Mouse (Mus musculus): ENCODE measurements around the gene Tmem185b. TPM values are rescaled to one million over a fixed set of nuclear protein-coding genes. Genes with fewer than 3 reads are reported as not detected.

Tmem185b gene
- polyA plus RNA-seq, 1 experiment from 2014 or later: 23.8 TPM

- Histone ChIP-seq H3K9me3 (no peaks in the 10 kb centered on the region), H3K27me3 (peaks cover 4% of the 10 kb centered on the region; the same call in 1 of the 2 replicates), H3K36me3 (peaks cover 12% of the 10 kb centered on the region; the same call in 1 of the 2 replicates), H3K9ac (peak within 1 kb of the TSS; percentile 81), H3K4me2 (peak within 1 kb of the TSS; percentile 81), H3K4me1 (peaks cover 21% of the 10 kb centered on the region), H3K4me3 (peak within 1 kb of the TSS; percentile 80), H3K27ac (peak within 1 kb of the TSS; percentile 55)
- under 1% methylated on average over 57 of the region's 57 CpGs for WGBS
- peak; percentile 95 for ATAC-seq (ENCODE audit: insufficient number of reproducible peaks, insufficient read depth, low FRiP score, low TSS enrichment, low read depth)
Measured at GRCm38 (mm10) chr1:119504260-119505062, 21.5 kb upstream of the Tmem185b start, which contains the start of gene Ralb. Ralb (minus strand) TSS chr1:119504794.

DNA sequence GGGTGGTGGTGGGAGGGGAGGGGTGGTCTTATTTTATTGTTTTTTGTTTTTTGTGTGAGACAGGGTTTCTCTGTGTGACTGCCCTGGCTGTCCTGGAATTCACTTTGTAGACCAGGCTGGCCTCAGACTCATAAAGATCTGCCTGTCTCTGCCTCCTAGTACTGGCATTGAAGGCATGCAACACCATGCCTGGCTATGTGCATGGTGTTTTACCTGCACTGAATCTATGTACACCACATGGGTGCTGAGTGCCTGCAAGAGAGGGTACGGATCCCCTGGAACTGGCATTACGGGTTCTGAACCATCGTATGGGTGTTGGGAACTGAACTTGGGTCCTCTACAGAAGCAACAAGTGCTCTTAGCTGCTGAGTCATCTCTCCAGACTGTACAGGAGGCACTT, 20.0 kb upstream of the Tmem185b start:
- peaks cover 28% of the 10 kb centered on the region for H3K4me1 ChIP-seq
- H3K36me3 ChIP-seq: peaks cover 5% of the 10 kb centered on the region; the same call in 1 of the 2 replicates
- H3K27ac ChIP-seq: no peak overlapping the region
- H3K4me2 ChIP-seq: no peak overlapping the region
- 89% methylated on average over 3 of the region's 3 CpGs for WGBS
- no peaks in the 10 kb centered on the region for H3K9me3 ChIP-seq
- H3K9ac ChIP-seq: no peak overlapping the region
- no peak overlapping the region for H3K4me3 ChIP-seq
- ATAC-seq (ENCODE audit: insufficient number of reproducible peaks, insufficient read depth, low FRiP score, low TSS enrichment, low read depth): no peak
- H3K27me3 ChIP-seq: peaks cover 4% of the 10 kb centered on the region; the same call in 1 of the 2 replicates

- Histone ChIP-seq H3K4me1 (peaks cover 16% of the 10 kb centered on the region), H3K36me3 (no peaks in the 10 kb centered on the region), H3K27ac (0 out of 2 replicates have a peak overlapping the region, but pooled peaks have one; percentile 4), H3K27me3 (peaks cover 4% of the 10 kb centered on the region; the same call in 1 of the 2 replicates), H3K9me3 (no peaks in the 10 kb centered on the region), H3K9ac (no peak overlapping the region), H3K4me3 (no peak overlapping the region), H3K4me2 (no peak overlapping the region)
- no peak for ATAC-seq (ENCODE audit: insufficient number of reproducible peaks, insufficient read depth, low FRiP score, low TSS enrichment, low read depth)
- WGBS: 44% methylated on average over 4 of the region's 4 CpGs
Measured at GRCm38 (mm10) chr1:119508548-119508947, 17.4 kb upstream of the Tmem185b start.

GRCm38 (mm10) chr1:119509474-119509873, 16.5 kb upstream of the Tmem185b start:
- ATAC-seq (ENCODE audit: insufficient number of reproducible peaks, insufficient read depth, low FRiP score, low TSS enrichment, low read depth): no peak
- no peak overlapping the region for H3K9ac ChIP-seq
- H3K4me3 ChIP-seq: no peak overlapping the region
- peaks cover 4% of the 10 kb centered on the region; the same call in 1 of the 2 replicates for H3K27me3 ChIP-seq
- H3K36me3 ChIP-seq: no peaks in the 10 kb centered on the region
- H3K4me1 ChIP-seq: peaks cover 13% of the 10 kb centered on the region
- no peaks in the 10 kb centered on the region for H3K9me3 ChIP-seq
- 75% methylated on average over 7 of the region's 7 CpGs for WGBS
- H3K27ac ChIP-seq: no peak overlapping the region
- H3K4me2 ChIP-seq: no peak overlapping the region

- Histone ChIP-seq H3K27ac (no peak overlapping the region), H3K36me3 (no peaks in the 10 kb centered on the region), H3K4me1 (peaks cover 7% of the 10 kb centered on the region; the same call in 1 of the 2 replicates), H3K27me3 (peaks cover 4% of the 10 kb centered on the region; the same call in 1 of the 2 replicates), H3K9ac (no peak overlapping the region), H3K4me2 (no peak overlapping the region), H3K4me3 (no peak overlapping the region), H3K9me3 (no peaks in the 10 kb centered on the region)
- no peak for ATAC-seq (ENCODE audit: insufficient number of reproducible peaks, insufficient read depth, low FRiP score, low TSS enrichment, low read depth)
- WGBS: 63% methylated on average over 9 of the region's 9 CpGs
Measured at GRCm38 (mm10) chr1:119510409-119510808, 15.6 kb upstream of the Tmem185b start.

- H3K4me2 ChIP-seq: no peak overlapping the region
- no peak overlapping the region for H3K4me3 ChIP-seq
- H3K9ac ChIP-seq: no peak overlapping the region
- H3K4me1 ChIP-seq: peaks cover 7% of the 10 kb centered on the region; the same call in 1 of the 2 replicates
- no peaks in the 10 kb centered on the region for H3K9me3 ChIP-seq
- no peak for ATAC-seq (ENCODE audit: insufficient number of reproducible peaks, insufficient read depth, low FRiP score, low TSS enrichment, low read depth)
- WGBS: 61% methylated on average over 8 of the region's 8 CpGs
- peaks cover 4% of the 10 kb centered on the region; the same call in 1 of the 2 replicates for H3K27me3 ChIP-seq
- H3K36me3 ChIP-seq: no peaks in the 10 kb centered on the region
- no peak overlapping the region for H3K27ac ChIP-seq
Measured at GRCm38 (mm10) chr1:119510857-119511256, 15.1 kb upstream of the Tmem185b start.

GRCm38 (mm10) chr1:119518060-119518459, 7.9 kb upstream of the Tmem185b start:
- Histone ChIP-seq H3K4me3 (no peak overlapping the region), H3K9me3 (no peaks in the 10 kb centered on the region), H3K27ac (no peak overlapping the region), H3K27me3 (no peaks in the 10 kb centered on the region), H3K4me1 (peaks cover 3% of the 10 kb centered on the region; the same call in 1 of the 2 replicates), H3K4me2 (no peak overlapping the region), H3K36me3 (no peaks in the 10 kb centered on the region), H3K9ac (no peak overlapping the region)
- WGBS: 73% methylated on average over 7 of the region's 7 CpGs
- no peak for ATAC-seq (ENCODE audit: insufficient number of reproducible peaks, insufficient read depth, low FRiP score, low TSS enrichment, low read depth)

DNA sequence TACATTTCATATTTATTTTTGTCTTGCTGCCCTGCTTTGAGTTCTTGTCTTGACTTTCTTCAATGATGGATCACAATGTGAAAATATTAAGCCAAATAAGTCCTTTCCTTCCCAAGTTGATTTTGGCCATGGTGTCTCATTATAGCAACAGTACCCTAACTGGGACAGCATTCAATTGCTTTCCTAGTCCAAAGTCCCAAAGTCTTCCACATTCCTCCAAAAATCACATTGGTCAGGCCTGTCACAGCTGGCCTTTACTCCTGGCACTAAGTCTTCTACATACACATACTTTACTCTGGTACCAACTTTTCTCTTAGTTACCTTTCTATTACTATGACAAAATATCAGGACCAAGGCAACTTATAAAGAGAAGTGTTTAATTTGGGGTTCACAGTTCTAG, 7.2 kb upstream of the Tmem185b start:
- ATAC-seq (ENCODE audit: insufficient number of reproducible peaks, insufficient read depth, low FRiP score, low TSS enrichment, low read depth): no peak
- Histone ChIP-seq H3K9me3 (no peaks in the 10 kb centered on the region), H3K4me2 (no peak overlapping the region), H3K27me3 (no peaks in the 10 kb centered on the region), H3K4me1 (peaks cover 3% of the 10 kb centered on the region; the same call in 1 of the 2 replicates), H3K9ac (no peak overlapping the region), H3K36me3 (no peaks in the 10 kb centered on the region), H3K4me3 (no peak overlapping the region), H3K27ac (no peak overlapping the region)

DNA sequence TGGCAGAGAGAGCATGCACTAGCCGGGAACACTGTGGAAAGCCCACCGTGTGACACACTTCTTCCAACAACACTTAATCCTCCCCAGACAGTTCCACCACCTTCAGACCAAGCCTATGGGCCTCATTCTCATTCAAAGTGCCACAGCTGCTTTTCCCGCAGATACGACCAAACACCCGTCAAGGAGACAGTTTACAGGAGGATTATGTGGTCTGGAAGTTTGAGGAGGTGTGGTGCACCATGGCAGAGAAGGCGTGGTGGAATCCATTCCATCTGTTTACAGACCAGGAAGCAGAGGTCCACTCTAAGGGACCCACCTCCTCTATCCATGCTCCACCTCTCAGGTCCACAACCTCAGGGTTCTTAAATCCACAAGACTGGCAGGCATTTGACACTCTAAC, 6.7 kb upstream of the Tmem185b start:
- no peak overlapping the region for H3K27ac ChIP-seq
- no peaks in the 10 kb centered on the region for H3K9me3 ChIP-seq
- H3K27me3 ChIP-seq: no peaks in the 10 kb centered on the region
- no peak overlapping the region for H3K9ac ChIP-seq
- ATAC-seq (ENCODE audit: insufficient number of reproducible peaks, insufficient read depth, low FRiP score, low TSS enrichment, low read depth): no peak
- H3K36me3 ChIP-seq: no peaks in the 10 kb centered on the region
- no peak overlapping the region for H3K4me2 ChIP-seq
- no peak overlapping the region for H3K4me3 ChIP-seq
- peaks cover 3% of the 10 kb centered on the region; the same call in 1 of the 2 replicates for H3K4me1 ChIP-seq
- 74% methylated on average over 6 of the region's 6 CpGs for WGBS

DNA sequence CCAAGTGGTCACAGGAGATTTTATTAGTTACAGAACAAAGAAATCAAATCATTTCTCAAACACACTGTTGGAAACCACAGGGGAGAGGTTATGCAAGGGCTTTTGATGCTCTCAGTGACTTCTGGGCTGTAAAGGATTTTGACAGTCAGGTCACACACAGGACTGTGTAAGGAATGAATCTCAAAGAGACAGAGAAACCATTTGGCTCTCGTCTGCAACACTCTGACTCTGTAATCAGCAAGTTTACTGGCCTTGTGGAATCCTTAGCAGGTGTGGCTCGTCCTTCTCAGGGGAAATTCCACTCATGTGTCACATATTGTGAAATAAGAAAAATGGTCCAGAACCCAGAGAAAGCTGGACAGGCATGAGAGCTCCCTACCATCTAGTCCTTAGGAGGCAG, 4.9 kb upstream of the Tmem185b start:
- WGBS: 60% methylated on average over 2 of the region's 2 CpGs
- H3K27ac ChIP-seq: no peak overlapping the region
- no peaks in the 10 kb centered on the region for H3K36me3 ChIP-seq
- H3K4me1 ChIP-seq: peaks cover 14% of the 10 kb centered on the region
- no peak overlapping the region for H3K9ac ChIP-seq
- ATAC-seq (ENCODE audit: insufficient number of reproducible peaks, insufficient read depth, low FRiP score, low TSS enrichment, low read depth): no peak
- no peak overlapping the region for H3K4me3 ChIP-seq
- H3K27me3 ChIP-seq: no peaks in the 10 kb centered on the region
- no peaks in the 10 kb centered on the region for H3K9me3 ChIP-seq
- H3K4me2 ChIP-seq: no peak overlapping the region

DNA sequence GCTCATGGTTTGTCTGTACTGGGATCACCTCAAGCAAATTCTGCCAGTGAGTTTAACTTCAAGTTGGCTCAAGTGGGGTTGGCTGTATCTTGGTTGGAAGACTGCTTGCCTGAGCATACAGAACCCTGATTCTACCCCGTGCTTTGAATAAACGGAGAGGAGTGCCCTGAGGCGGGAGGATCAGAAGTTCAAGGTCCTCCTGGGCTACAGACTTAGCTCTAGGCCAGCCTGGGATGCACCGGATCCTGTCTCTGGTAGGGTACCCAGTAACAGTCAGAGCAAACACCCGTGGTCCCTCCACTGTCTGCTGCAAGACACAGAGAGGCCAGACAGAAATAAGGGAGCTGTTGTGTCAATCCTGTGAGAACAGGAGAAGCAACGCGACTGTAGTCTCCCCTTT, 4.3 kb upstream of the Tmem185b start:
- WGBS: 71% methylated on average over 7 of the region's 7 CpGs
- ATAC-seq (ENCODE audit: insufficient number of reproducible peaks, insufficient read depth, low FRiP score, low TSS enrichment, low read depth): no peak
- H3K27me3 ChIP-seq: no peaks in the 10 kb centered on the region

DNA sequence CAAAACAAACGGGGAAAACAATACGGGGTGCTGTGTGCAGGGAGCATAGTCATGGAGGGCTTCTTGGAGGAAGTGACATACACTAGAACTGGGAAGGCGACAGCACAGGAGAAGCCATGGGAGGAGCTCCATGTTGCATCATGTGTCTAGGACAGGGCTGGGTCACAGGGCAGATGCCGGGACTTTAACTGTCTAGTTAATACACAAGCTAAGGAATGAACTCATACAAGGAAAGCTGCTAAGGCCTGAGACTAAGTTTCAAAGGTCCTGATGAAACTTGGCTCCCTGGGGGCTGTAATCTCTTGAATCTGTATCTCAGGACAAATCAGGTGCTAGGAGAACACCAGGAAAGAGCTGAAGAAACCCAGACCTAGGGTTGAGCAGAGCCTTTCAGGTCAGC, 3.2 kb upstream of the Tmem185b start:
- no peak for ATAC-seq (ENCODE audit: insufficient number of reproducible peaks, insufficient read depth, low FRiP score, low TSS enrichment, low read depth)
- Histone ChIP-seq H3K27me3 (no peaks in the 10 kb centered on the region), H3K4me1 (peaks cover 24% of the 10 kb centered on the region), H3K4me2 (no peak overlapping the region), H3K9me3 (0 out of 2 replicates have a peak, but pooled peaks cover 9% of the 10 kb centered on the region), H3K4me3 (no peak overlapping the region), H3K36me3 (peaks cover 12% of the 10 kb centered on the region), H3K27ac (no peak overlapping the region), H3K9ac (no peak overlapping the region)
- 83% methylated on average over 4 of the region's 4 CpGs for WGBS

More for the DNA sequence above, 4.3 kb upstream of the Tmem185b start:
- Histone ChIP-seq H3K4me2 (no peak overlapping the region), H3K9ac (no peak overlapping the region), H3K9me3 (0 out of 2 replicates have a peak, but pooled peaks cover under 1% of the 10 kb centered on the region), H3K4me1 (peaks cover 19% of the 10 kb centered on the region), H3K27ac (no peak overlapping the region), H3K4me3 (no peak overlapping the region), H3K36me3 (peaks cover 1% of the 10 kb centered on the region; the same call in 1 of the 2 replicates)

Data from embryonic facial prominence, embryonic 13.5 days (tissue).